Mouse (Mus musculus): ENCODE measurements at regions not wholly inside any gene's neighbourhood (a gene's known extent, or its start where the extent isn't known, plus 50 kb on each side); places are given as distances from the start of the nearest gene placed in this dataset.

- DNase-seq: no peak
These were observed 306.8 kb downstream of the Phkb start for GRCm38 (mm10) chr8:86147586-86147985.

GRCm38 (mm10) chr8:86125244-86125643 is 284.5 kb downstream of the Phkb start:
- no peak for DNase-seq

- DNase-seq: no peak
These were observed 283.9 kb downstream of the Phkb start for GRCm38 (mm10) chr8:86124655-86125054.
